Mouse (Mus musculus) CD8-positive naive resting alpha-beta T cell, adult 2 months (primary cell): ENCODE results near the gene Mettl26.

Experiments used
- DNase-seq, 2 experiments: peaks; one replicate each; pipeline ENCODE4 v3.0.0; 2022; ENCODE audit warnings: low read depth in 2 of 2, low spot score in 2 of 2

The Mettl26 gene

GRCm38 (mm10) chr17:25837076-25837410, 37.8 kb upstream of the Mettl26 start, which contains the start of gene Rhbdl1:
Gene Rhbdl1 (minus strand): TSS chr17:25837295.
- peak in 1 of 2 experiments; percentile 38 for DNase-seq

- no peak for DNase-seq
Measured at GRCm38 (mm10) chr17:25837533-25837932, 37.3 kb upstream of the Mettl26 start.

GRCm38 (mm10) chr17:25838904-25839303, 36.0 kb upstream of the Mettl26 start:
- no peak for DNase-seq

GRCm38 (mm10) chr17:25839455-25840235, 35.2 kb upstream of the Mettl26 start:
- no peak for DNase-seq

- no peak for DNase-seq
Measured at GRCm38 (mm10) chr17:25840519-25840918, 34.4 kb upstream of the Mettl26 start.

GRCm38 (mm10) chr17:25841117-25841880, 33.6 kb upstream of the Mettl26 start, which contains the start of gene Gm20683:
Gene Gm20683 (minus strand): TSS chr17:25841763.
- DNase-seq: no peak

- no peak for DNase-seq
Measured at GRCm38 (mm10) chr17:25842509-25842908, 32.4 kb upstream of the Mettl26 start.

GRCm38 (mm10) chr17:25843122-25843521, 31.8 kb upstream of the Mettl26 start:
- no peak for DNase-seq

- DNase-seq: peak in 1 of 2 experiments; percentile 18
Measured at GRCm38 (mm10) chr17:25843636-25844395, 31.1 kb upstream of the Mettl26 start.

- DNase-seq: peak; percentile 92 to 96
Measured at GRCm38 (mm10) chr17:25844396-25844901, 30.4 kb upstream of the Mettl26 start, which contains the start of gene Rhot2. Gene Rhot2 (minus strand): TSS chr17:25844851.

DNA sequence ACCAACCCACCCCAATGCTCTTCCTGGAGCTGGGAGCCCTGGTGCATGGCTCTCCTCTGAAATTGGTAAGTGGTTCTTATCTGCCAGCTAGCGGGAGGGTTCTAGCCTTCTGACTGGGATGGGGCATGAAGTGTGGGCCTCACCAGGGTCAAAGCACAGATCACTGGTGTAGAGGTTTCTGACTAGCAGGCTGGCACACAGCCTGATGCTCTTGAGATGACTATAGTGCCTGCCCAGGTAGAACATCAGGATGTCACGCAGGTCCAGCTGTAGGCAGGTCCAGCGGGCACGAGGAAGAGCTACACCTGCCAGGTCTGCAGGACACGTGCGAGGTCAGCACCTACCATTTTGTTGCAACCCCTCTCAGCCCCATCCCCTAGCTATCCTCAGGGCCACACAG, 14.6 kb upstream of the Mettl26 start:
- no peak for DNase-seq

DNA sequence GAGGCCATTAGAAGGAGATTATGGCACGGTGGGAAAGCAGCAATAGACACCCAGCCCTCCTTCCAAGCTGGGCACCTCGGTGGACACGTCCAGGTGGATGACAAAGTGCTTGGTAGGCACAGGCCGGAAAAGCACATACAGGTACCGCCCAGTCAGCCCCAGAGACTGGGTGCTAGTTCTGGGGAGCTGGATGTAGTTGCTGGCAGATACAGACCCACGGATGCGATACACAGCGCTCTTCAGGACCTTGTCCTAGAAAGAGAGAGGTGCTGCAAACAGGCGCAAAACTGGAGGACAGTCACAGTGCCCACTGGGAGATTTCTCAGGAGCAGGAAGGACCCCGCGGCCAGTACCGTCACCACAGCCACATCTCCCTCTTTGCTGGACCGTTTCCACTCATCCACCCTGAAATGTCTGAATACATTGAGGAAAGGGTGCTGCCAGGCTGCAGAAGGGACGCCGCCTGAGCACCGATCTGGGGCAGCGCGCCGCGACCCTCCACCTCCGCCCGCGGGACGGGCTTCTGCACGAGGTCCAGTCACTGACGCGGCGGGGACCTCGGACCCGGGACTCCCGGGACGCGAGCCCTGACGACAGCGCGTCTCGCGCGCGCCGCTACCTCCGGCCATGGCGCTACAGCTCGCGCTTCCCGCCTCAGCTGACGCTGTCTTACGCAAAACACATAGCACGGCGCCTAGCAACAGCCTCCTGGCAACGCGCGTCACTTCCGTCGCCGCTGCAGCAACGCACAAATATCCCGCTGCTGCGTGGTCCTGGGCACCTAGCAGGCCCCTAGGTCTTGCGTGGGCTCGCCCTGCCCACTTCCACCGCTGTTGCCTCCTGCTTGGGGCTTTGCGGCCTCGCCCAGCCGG, 13.8 kb upstream of the Mettl26 start, which contains the start of gene Wdr90:
TSS of gene Wdr90 (minus strand) at position 670 of the 872 bp plus-strand sequence.
- peak; percentile 80 to 83 for DNase-seq

DNA sequence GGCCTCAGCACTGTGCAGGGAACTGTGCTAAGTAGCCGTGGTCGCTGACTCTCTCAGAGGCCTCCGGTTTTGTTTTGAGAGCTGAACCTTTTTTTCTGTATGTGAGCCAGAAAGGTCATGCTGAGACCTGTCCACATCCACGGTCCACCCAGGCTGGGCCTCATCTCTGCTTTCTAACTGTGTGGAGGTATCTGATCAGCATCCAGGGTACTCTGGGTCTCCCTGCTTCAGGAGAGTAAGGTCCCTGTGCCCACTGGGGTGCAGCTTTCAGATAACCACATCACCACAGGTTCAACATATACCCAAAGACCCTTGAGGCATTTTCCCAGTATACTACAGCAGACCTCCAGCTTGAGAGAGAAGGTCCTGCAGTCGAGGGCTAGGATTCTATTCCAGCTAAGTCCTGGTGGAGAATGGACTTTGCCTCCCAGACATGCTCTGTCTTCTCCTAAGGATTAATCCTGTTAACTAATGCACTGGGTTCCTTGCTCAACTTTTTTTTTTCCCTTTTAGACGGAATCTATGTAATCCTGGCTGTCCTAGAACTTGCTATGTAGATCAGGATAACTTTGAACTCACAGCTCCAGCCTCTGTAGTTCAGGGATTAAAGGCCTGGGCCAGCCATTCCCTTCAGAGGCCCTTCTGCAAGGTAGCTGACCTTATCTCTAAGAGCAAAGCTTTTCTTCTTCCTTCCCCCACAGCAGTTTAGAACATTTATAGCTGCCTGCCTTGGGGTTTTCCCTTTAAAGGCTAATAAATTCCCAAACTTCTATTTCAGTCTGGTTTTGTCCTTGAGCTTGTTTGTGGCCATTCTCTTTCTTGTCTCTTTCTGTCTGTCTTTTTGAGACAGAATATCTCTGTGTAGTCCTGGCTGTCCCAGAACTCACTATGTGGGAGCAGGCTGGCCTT, 12.9 kb upstream of the Mettl26 start:
- no peak for DNase-seq

DNA sequence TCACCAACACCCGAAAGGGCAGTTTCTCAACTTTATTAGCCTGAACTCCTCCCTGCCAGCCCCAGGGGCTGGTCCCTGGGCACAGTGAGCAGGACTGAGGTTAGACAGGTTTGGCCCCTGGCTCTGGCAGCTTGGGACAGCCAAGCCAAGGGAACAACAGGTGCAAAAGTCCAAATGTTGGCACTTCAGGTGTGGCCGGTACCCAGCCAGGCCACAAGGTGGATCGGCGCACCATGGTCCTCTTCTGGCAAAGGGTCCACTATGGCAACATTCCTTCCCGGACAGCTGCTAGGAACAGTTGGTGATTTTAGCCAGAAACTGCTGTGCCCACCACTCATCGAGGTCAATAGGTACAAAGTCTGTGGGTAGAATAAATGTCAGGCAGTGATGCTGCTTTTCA, 11.2 kb upstream of the Mettl26 start:
- no peak for DNase-seq

GRCm38 (mm10) chr17:25864311-25864710, 10.6 kb upstream of the Mettl26 start:
- DNase-seq: no peak

DNA sequence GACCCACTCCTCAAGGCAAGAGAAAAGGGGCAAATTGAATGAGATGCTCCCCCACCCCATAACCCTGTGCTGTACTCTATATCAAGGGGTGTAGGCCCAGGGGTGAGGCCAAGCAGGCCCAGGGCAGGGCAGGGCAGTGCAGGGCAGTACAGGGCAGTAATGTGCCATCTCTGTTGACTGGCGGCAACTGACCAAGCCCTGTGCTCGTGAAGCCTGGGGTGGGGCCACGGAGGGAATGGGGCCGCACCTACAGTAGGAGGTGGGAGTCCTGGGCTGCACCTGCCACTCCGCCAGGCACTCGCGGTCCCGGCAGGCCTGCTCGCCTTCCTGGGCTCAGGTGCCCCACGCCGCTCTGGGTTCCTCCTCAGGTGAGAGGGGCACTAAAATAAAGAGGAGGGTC, 9.6 kb upstream of the Mettl26 start:
- DNase-seq: no peak

GRCm38 (mm10) chr17:25866172-25866571, 8.7 kb upstream of the Mettl26 start:
- no peak for DNase-seq

DNA sequence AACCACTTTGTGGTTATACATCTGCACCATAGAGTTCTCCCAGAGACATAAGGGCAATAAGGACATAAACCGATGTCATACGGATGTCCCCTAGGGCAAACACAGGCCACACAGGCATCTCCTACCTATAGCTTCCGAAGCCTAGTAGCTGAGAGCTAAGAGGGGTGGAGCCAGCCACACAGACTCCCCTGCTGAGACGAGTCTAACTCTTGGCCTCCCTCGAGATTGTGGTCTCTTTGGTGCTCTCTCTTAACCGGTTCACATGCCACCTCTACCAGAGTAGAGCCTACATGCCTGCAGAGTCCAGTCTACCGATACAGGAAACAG, 7.4 kb upstream of the Mettl26 start:
- peak; percentile 21 to 31 for DNase-seq

DNA sequence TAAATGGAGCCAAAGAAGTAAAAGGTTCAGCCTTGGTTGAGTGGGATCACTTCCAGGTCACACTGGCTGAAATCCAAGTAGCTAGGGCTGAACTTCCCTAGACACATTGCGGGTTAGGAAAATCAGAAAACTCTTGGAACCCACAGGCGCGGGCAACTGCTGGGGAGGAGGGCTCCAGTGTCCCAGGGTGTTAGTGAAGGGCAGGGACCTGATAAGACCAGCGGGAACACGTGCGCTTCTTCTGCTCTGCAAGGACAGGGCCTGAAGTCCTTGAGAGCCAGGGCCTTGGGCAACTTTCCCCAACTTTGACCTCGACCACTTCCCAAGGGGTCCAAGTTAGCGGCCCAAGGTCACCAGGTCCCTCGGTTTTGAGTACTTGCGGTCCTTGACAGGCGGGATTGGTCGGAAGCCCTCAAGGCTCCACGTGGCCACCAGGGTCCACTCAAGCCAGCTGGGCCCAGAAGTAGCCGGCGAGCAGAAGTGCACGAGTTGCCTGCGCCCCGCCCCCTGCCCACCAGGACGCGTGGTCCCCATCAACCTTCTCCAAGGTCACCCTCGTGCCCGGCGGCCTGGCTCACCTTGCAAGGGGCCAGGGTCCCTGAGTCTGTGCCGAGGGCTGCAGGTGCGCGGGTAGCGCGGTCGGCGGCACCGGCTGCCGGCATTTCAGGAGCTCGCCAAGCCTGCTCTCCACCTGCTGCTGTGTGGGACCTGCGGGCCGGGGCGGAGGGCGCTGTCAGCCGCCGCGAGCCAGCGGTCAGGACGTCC, 6.9 kb upstream of the Mettl26 start:
- no peak for DNase-seq
